Mouse (Mus musculus) kidney, adult 2 months (tissue): ENCODE measurements around the gene Tfdp2. TPM values are rescaled to one million over a fixed set of nuclear protein-coding genes. Genes with fewer than 3 reads are reported as not detected.
"Not testable (repeated sequence)": the region's sequence is repeated elsewhere in the genome, so short reads cannot be mapped to it uniquely, and the experiment has no call there.

ENCODE experiments used
- DNase-seq: peaks from one replicate; pipeline ENCODE4 v3.0.0; 2021
- H3K27ac ChIP-seq: fragments of 200-500 bp; 2 replicates; pipeline ENCODE4 v1.5.1; 2012; ENCODE audit warnings: low read depth, low read length, control low read depth, inconsistent platforms; ENCODE audit not compliant: insufficient read depth
- H3K27me3 ChIP-seq: fragments of 200-500 bp; replicated peaks from 2 replicates; pipeline ENCODE4 v1.6.1; 2012; ENCODE audit warnings: mild to moderate bottlenecking, moderate library complexity, low read length, inconsistent platforms; ENCODE audit not compliant: control insufficient read depth, insufficient read depth
- H3K36me3 ChIP-seq: fragments of 200-500 bp; 2 replicates; pipeline ENCODE4 v1.6.1; 2012; ENCODE audit warnings: mild to moderate bottlenecking, moderate library complexity, low read length, inconsistent platforms; ENCODE audit not compliant: control insufficient read depth, insufficient read depth
- H3K4me1 ChIP-seq: fragments of 200-500 bp; 2 replicates; pipeline ENCODE4 v1.6.1; 2011; ENCODE audit warnings: low read length; ENCODE audit not compliant: control insufficient read depth, insufficient read depth
- H3K4me3 ChIP-seq: fragments of 200-500 bp; 2 replicates; pipeline ENCODE4 v1.5.1; 2011; ENCODE audit warnings: mild to moderate bottlenecking, low read depth, low read length, control low read depth; ENCODE audit not compliant: insufficient read depth
- CTCF ChIP-seq: fragments of 200-500 bp; conservative IDR thresholded peaks from 2 replicates; pipeline ENCODE4 v1.5.1; 2011; ENCODE audit warnings: low read depth, mild to moderate bottlenecking, control low read depth, low read length, moderate library complexity, mixed read lengths; ENCODE audit not compliant: insufficient read depth, insufficient read length
- POLR2A ChIP-seq: fragments of 200-500 bp; IDR thresholded peaks from one replicate; pipeline ENCODE4 v1.6.1; 2011; ENCODE audit warnings: low read depth, low read length, control low read depth
- WGBS: fragments of 180-500 bp; shearing (Covaris S2); methylation state at CpG from one replicate; pipeline ENCODE4 v1.1.7; 2018; 5-methylcytosine and 5-hydroxymethylcytosine counted together
- polyA plus RNA-seq: library from polyadenylated mRNA; depleted of rRNA; stranded (reverse); fragments of >200 nt; gene quantifications from 2 replicates; pipeline ENCODE4 v1.2.3, GENCODE M21; 2012; rRNA removed

The Tfdp2 gene
- polyA plus RNA-seq, result 14.7 and 16.9 TPM in 2 replicates

- H3K27me3 ChIP-seq, result no peaks in the 10 kb centered on the region
- H3K4me1 ChIP-seq, result peaks cover 7% of the 10 kb centered on the region; the same call in 1 of the 2 replicates
- peak within 1 kb of the TSS; percentile 85 for H3K4me3 ChIP-seq
- H3K36me3 ChIP-seq, result no peaks in the 10 kb centered on the region
- DNase-seq, result peak; percentile 94
- under 1% methylated on average over 81 of the region's 81 CpGs for WGBS
- TF ChIP-seq POLR2A, result no peak
- TF ChIP-seq CTCF, result peak; percentile 29; the same call in 1 of the 2 replicates
- peak within 1 kb of the TSS; percentile 83 for H3K27ac ChIP-seq
These were observed at the start of gene Tfdp2 for GRCm38 (mm10) chr9:96195885-96196622. Tfdp2 (plus strand) TSS chr9:96196275.

- DNase-seq, result peak; percentile 72
- Histone ChIP-seq H3K27me3 (no peaks in the 10 kb centered on the region), H3K4me1 (no peaks in the 10 kb centered on the region), H3K27ac (no peak overlapping the region), H3K4me3 (no peak overlapping the region), H3K36me3 (peaks cover 2% of the 10 kb centered on the region; the same call in 1 of the 2 replicates)
- WGBS, result 77% methylated on average over 7 of the region's 7 CpGs
- TF ChIP-seq POLR2A, result no peak
- TF ChIP-seq CTCF, result no peak
These were observed 43.3 kb upstream of the Tfdp2 start for GRCm38 (mm10) chr9:96152801-96153200.

- TF ChIP-seq POLR2A, result no peak
- no peak for TF ChIP-seq CTCF
- Histone ChIP-seq H3K4me1 (peaks cover 3% of the 10 kb centered on the region; the same call in 1 of the 2 replicates), H3K27ac (peak overlapping the region; percentile 54), H3K27me3 (no peaks in the 10 kb centered on the region), H3K36me3 (no peaks in the 10 kb centered on the region), H3K4me3 (no peak overlapping the region)
- WGBS, result 41% methylated on average over 4 of the region's 4 CpGs
- DNase-seq, result peak; percentile 29
These were observed 37.6 kb upstream of the Tfdp2 start for GRCm38 (mm10) chr9:96158431-96158830.

GRCm38 (mm10) chr9:96159047-96159446 lies 37.0 kb upstream of the Tfdp2 start:
- H3K36me3 ChIP-seq, result no peaks in the 10 kb centered on the region
- peak overlapping the region; percentile 66; the same call in 1 of the 2 replicates for H3K27ac ChIP-seq
- DNase-seq, result peak; percentile 46
- no peak overlapping the region for H3K4me3 ChIP-seq
- no peak for TF ChIP-seq POLR2A
- peaks cover 3% of the 10 kb centered on the region; the same call in 1 of the 2 replicates for H3K4me1 ChIP-seq
- WGBS, result 50% methylated on average over 3 of the region's 3 CpGs
- H3K27me3 ChIP-seq, result no peaks in the 10 kb centered on the region

GRCm38 (mm10) chr9:96160767-96161166 lies 35.3 kb upstream of the Tfdp2 start:
- Histone ChIP-seq H3K36me3 (no peaks in the 10 kb centered on the region), H3K27ac (peak overlapping the region; percentile 48), H3K4me3 (no peak overlapping the region), H3K4me1 (peaks cover 3% of the 10 kb centered on the region; the same call in 1 of the 2 replicates), H3K27me3 (no peaks in the 10 kb centered on the region)
- DNase-seq, result peak; percentile 58
- WGBS, result 53% methylated on average over 3 of the region's 3 CpGs
- no peak for TF ChIP-seq CTCF
- no peak for TF ChIP-seq POLR2A

GRCm38 (mm10) chr9:96162421-96162820 lies 33.7 kb upstream of the Tfdp2 start:
- no peaks in the 10 kb centered on the region for H3K27me3 ChIP-seq
- TF ChIP-seq CTCF, result no peak
- TF ChIP-seq POLR2A, result no peak
- 53% methylated on average over 5 of the region's 5 CpGs for WGBS
- peak; percentile 56 for DNase-seq
- no peaks in the 10 kb centered on the region for H3K36me3 ChIP-seq
- peak overlapping the region; percentile 35; the same call in 1 of the 2 replicates for H3K27ac ChIP-seq
- H3K4me1 ChIP-seq, result peaks cover 3% of the 10 kb centered on the region; the same call in 1 of the 2 replicates
- H3K4me3 ChIP-seq, result no peak overlapping the region

GRCm38 (mm10) chr9:96163443-96163842 lies 32.6 kb upstream of the Tfdp2 start:
- WGBS, result 95% methylated on average over 7 of the region's 7 CpGs
- H3K36me3 ChIP-seq, result no peaks in the 10 kb centered on the region
- no peak overlapping the region for H3K27ac ChIP-seq

GRCm38 (mm10) chr9:96163983-96164382 lies 32.1 kb upstream of the Tfdp2 start:
- not testable (repeated sequence) for H3K4me1 ChIP-seq, H3K27ac ChIP-seq, H3K36me3 ChIP-seq, DNase-seq, H3K27me3 ChIP-seq, H3K4me3 ChIP-seq
- over 99% methylated on average over 15 of the region's 15 CpGs for WGBS

More at GRCm38 (mm10) chr9:96163443-96163842, 32.6 kb upstream of the Tfdp2 start:
- no peak overlapping the region for H3K4me3 ChIP-seq
- TF ChIP-seq CTCF (no peak), POLR2A (no peak)
- H3K4me1 ChIP-seq, result no peaks in the 10 kb centered on the region; the same call in 1 of the 2 replicates
- no peaks in the 10 kb centered on the region for H3K27me3 ChIP-seq
- DNase-seq, result no peak
